Mouse (Mus musculus) urinary bladder, adult 18-20 months (tissue): Measurements from ENCODE around the gene Slc44a5.
"Not testable (repeated sequence)": the region's sequence is repeated elsewhere in the genome, so short reads cannot be mapped to it uniquely, and the experiment has no call there.

Experiments
- DNase-seq, 2 experiments: peaks; one replicate each; pipeline ENCODE4 v3.0.0; 2022; ENCODE audit warnings: low spot score in 2 of 2, mixed read lengths in 2 of 2

Slc44a5 gene

DNA sequence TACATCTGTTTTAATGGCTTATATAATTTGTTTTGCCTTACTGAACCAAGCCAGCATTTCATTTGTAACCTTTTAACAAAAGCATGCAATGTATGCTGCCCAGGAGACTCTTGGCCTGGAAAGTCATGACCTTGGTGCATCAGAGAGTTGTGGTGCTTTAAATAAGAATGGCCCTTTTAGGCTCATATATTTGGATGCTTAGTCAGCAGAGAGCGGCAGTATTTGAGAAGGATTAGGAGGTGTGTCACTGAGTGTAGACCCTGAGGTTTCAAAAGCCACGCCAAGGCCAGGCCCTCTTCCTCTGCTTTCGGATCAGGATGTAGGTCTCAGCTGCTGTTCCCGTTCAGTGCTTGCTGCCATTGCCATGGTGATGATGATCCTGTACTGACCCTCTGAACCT is 3.8 kb upstream of the Slc44a5 start:
- no peak for DNase-seq

DNA sequence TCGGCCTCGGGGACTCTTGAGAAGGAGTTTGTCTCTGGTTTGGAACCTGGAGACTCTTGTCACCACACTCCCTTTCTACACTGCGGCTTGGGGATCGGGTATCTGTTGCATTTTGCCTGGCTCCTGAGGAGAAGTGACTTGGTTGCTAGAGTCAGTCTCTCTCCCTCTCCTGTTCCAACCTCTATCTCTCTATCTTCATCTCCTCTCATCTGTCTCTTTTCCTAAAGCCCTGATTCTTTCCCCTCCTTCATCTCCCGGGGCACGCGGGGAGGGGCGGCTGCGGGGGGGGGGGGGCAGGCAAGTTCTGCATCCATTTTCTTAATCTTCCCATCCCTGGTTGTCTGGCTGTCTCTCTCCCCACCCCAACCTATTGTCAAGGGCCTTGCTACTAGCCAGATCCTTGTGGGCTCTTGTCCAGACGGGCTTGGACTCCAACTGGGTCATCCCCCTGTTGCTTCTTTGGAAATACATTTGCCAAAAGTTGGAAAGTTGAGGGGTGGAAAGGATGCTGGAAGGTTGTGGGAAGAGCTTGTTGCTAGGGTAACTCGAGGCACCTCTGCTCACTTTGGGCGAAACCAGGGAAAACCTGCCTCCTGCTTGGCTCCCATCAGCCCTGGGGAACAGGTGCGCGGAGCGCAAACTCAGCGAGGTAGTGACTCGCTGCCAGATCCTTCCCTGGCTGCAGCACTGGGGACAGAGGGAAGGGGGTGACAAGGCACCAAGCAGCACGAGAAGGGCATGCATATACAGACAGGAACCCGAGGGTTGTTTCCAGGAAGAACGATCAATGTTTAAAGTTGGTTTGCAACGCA is 919 bp downstream of the Slc44a5 start:
- DNase-seq, result no peak

DNA sequence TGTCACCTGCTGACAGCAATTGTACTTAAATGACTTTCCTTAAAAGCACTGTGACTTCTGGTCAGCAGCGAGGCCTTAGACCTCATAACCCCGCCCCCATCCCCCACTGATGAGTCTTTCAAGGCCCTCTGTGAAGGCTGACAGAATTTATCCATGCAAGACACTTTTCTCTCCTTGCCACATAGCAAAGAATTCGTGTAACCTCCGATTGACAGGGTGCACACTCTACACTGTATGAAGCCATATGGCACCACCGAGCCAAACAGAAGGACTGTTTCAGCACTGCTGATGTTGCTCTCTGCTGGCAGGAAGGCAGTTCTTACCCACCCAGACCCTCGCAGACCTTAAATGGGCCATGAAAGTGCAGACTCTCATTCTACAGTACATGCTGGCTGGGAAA is 1.8 kb downstream of the Slc44a5 start:
- no peak for DNase-seq

DNA sequence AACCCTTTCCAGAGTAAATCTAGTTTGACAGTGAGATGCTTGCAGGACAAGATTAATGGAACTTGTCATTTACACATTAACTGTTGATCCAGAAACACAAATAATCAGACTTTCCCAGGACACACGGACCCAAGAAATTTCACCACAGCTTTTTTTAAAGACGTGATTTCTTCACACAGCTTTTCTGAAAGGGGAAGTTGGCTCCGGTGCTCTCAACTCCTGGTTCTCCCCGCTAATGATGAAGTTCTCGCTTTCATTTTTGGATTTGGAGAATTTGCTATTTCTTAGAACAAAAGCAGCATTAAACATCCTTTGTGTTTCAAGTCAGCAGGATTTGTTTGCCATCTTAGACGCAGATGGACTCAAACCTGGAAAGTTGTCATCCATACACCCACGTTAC is 2.6 kb downstream of the Slc44a5 start:
- no peak for DNase-seq

DNA sequence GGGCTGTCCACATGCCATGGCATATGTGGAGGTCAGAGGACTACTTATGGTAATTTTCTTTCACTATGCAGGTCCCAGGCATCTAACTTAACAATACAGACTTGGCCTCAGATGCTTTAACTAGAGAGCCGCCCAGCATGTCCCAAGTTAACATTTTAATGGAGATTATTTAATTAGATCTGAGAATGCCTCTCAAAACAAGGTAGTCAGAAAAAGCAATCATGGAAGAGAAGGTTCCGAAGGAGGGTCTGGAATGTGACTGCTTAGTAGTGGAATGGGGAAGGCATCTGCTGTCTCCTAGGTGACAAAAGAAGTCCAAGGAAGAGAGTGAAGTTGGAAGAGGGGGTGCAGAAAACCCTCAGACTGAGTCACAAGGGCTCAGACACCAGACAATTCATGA is 7.4 kb downstream of the Slc44a5 start:
- no peak for DNase-seq

DNA sequence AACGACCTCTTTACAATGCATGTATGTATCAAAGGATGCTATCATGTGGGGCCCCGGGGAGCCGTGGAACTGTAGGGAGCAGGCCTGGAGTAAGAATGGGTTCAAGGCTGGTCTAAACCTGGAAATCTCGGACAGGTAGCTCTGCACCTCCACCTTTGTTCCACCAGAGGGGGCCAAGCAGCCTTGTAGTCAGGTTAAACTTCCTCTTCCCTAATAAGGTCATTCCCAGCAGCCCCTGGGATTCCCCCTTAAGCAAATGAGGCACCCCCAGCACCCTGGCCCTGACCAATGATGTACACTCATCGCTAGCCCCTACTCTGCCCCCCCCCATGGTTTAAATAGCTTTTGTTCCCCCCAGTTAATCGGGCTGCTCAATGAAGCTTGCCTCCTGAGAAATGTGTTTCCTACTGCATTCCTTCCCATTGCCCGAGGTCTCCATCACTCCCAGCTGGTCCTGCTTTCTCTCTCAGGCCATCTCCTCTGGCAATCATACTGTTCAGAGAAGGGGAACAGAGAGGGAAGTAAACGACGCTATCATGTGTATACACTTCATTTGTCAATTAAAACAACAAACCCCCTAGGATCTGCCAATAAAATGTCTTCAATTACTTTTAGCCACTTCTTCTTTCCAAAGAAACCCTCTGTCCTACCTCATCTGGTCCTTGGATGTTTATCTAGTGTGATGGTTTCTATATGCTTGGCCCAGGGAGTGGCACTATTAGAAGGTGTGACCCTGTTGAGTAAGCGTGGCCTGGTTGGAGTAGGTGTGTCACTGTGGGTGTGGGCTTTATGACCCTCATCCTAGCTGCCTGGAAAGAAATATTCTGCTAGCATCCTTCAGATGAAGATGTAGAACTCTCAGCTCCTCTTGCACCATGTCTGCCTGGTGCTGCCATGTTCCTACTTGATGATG is 11.4 kb downstream of the Slc44a5 start:
- DNase-seq, result no peak

DNA sequence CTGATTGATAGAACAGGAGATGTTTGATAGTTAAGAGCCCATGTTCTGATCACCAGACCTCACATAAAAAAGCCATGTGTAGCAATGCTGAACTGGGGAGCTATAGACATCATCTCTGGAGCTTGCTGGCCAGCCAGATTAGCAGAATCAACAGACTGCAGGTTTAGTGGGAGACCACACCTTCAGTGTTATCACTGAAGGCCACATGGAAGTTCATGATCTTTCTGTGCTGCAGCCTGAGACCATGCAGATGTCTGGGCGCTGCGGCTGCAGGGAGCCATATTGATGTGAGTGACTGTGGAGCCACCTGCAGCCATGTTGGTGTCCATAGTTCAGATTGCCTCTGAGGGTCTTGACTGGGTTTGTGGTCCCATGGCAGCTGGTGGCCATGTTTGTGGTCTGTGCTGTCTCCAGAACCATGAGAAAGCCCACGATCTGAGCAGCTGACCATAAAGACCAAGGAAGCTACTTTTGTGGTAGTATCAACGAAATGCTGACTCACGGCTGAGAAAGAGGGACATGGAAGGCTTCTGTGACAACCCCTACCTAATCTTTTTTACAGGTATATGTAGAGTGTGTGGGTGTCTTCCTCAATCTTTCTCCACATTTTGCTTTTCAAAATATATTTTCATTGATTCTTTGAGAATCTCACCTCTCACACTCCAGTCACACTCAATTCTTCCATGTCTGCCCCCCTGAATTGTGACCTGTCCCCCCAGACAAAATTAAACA is 26.7 kb downstream of the Slc44a5 start:
- no peak for DNase-seq

DNA sequence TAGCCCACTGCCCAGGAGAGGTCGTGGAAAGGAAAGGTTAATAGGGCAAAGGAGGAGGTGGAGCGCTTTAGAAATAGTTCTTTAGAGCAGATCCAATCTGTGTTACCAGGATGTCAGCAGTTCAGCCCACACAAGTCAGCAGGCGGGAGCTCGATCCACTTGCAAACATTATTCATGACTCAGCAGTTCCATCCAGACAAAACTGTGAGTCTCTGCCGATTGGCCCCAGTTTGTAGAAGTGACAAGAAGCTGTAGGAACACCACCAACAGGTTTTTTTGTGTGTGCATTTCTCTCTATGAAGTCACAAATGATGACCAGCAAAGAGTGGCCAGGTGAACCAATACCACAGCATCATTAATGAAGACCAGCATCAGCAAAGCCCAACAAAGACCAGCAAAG is 28.1 kb downstream of the Slc44a5 start:
- DNase-seq, result no peak

DNA sequence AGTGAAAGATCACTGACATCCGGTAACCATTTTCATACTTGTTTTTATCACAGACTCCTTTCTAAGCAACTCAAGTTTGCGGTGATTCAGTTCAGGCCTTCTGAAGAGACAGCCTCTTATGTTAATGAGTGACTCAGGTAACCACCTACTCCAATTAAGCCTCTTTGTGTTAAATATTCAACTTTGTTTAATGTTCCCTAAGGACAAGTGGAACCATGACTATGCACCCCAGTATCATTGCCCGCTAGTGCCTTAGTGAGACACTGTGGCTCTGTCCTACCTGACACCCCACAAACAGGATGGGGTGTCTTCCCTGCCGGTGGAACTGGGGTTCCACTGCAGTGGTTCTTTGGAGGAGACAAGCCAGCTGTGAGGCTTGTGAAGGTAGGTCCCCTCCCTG is 73.6 kb downstream of the Slc44a5 start:
- no peak for DNase-seq

DNA sequence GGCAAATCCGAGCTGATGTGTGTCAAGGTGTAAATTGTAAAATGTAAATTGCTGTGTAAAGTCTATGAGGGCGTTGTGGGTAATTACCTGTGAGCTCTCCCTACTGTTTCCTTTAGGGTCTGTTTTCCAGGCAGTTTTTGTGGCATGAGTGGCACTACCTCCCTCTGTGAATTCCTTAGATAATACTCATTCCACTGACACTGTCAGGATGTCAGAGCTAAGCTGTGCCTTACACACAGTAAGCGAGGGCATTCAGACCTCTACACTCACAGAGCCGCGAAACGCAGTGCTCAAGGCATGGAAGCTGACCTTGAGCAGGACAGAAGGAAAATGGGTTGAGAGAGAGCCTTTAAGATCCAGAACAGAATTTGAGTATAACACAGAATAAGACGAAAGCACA is 80.1 kb downstream of the Slc44a5 start:
- DNase-seq, result no peak

DNA sequence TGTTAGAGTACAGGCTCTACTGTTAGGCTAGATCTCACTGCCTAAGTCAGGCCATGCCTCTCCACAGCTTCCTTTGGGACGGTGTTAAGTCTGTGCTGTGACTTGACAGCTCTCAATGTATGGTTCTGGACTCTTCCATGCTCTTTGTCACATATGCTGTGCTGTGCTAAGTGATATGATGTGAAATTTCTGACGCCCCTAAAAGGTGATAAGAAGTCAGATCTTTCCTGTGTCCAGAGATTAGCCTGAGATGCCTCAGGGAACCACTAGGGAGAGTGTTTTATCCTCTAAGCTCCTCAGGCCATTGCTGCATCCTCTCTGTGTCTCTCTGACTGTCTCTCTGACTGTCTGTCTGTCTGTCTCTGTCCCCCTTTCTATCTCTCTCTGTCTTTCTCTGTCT is 84.2 kb downstream of the Slc44a5 start:
- DNase-seq, result no peak

DNA sequence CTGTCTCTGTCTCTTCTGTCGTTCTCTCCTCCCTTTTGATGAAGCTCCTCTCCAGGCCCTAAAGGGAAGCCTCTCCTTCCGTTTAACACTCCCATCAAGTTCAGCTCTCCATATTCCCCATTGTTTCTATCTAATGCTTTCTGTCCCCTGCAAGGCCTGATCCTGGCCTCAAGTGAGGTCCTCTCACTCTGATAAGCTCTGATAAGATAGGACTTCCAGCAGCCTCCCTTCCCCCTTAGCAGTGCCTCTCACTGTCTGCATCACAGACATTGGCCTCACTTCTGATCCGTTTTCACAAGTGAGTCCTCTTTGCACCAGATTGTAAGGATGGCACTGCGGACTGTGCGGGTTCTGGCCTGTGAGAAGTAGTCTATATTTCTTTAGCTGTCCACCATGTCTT is 85.0 kb downstream of the Slc44a5 start:
- DNase-seq, result no peak

DNA sequence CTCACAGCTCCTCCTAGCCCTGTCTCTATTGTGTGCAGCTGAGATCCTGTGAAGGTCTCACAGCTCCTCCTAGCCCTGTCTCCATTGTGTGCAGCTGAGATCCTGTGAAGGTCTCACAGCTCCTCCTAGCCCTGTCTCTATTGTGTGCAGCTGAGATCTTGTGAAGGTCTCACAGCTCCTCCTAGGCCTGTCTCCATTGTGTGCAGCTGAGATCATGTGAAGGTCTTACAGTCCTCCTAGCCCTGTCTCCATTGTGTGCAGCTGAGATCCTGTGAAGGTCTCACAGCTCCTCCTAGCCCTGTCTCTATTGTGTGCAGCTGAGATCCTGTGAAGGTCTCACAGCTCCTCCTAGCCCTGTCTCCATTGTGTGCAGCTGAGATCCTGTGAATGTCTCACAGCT is 98.8 kb downstream of the Slc44a5 start:
- not testable (repeated sequence) for DNase-seq

DNA sequence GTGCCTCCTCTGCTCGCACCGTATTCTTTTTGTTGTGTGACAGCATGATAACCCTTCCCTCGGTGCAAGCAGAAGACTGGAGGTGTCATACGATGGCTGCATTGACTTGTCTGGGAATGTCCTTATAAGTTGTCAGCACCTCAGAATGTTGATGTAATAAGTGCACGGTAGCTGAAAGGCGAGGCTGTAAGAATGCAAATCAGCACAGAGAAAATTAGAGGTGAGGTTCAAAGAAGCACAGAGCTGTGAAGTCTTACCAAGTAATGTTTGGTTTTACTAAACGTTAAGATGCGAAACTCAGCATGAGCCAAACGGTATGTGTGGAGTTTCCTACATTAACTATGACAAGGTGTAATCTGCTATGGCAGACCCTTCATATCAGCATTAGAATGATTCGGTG is 102.5 kb downstream of the Slc44a5 start:
- DNase-seq, result no peak

DNA sequence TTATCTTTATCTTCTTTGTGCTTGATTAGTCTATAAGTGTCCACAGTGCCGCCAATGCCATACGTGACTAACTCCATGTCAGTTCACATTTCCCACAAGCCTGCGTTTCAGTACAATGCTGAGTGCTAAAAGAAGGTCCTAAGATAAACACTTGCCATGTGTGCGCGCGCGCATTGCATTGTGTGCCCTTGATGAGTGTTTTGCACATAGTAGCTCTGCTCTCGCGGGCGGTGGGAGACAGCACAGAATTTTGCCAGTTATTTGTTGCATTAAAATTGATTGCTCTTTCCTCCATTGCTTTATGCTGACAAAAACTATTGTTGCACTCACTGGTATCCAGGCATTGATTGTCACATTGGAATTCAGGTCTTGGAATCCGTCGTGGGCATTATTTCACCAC is 108.5 kb downstream of the Slc44a5 start:
- DNase-seq, result no peak

DNA sequence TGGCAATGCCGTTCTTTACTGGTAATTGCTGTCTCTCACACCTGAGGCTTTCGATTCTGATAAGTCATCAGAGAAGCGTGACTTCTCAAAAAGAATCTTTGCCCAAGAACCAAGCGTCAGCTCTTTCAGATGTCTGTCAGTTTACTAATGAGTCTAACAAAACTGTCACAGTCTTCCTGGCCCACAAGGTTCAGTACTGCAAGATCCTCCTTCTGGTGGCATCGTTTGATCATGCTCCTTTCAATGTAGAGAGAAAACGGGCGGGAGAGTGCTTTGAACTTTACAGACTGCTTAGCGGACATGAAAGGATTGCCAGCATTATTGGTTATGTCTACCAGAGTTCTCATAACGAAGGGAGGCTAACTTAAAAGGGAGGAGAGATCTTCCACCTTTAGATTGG is 109.0 kb downstream of the Slc44a5 start:
- no peak for DNase-seq

DNA sequence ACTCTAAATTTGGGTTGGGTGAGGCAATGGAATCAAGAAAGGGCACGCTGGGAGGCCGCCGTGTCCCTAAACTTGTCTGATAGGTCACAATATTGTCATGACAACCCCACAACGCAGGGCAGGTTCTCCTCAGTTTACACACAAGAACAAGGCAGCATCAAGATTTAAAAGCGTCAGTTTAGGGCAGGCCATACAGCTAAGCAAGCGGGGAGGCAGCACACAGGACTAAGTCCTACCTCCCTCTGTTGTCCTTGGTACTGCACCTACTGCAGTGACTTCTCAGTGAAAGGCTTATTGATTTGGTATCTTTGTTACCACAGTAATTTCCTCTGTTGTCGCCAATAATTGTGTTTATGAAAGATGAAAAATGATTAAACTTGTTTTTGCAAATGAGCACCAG is 109.7 kb downstream of the Slc44a5 start:
- no peak for DNase-seq

DNA sequence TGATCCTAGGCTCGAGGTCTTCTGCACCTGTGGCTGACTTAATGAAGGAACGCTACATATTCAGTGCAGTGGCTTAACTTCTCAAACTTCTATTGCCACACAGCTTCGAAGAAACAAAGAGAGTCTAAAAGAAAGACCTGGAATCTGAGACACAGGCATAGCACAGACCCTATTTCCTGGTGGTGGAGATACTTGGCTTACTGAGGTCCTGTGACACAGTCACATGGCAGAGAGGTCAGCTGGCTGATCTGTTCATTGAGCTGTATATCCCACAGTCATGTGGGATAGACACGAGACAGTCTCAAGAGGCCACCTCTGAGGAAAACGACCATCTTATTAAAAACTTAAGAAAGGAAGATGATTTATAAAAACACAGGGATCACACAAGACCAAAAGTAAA is 116.8 kb downstream of the Slc44a5 start:
- DNase-seq, result no peak

DNA sequence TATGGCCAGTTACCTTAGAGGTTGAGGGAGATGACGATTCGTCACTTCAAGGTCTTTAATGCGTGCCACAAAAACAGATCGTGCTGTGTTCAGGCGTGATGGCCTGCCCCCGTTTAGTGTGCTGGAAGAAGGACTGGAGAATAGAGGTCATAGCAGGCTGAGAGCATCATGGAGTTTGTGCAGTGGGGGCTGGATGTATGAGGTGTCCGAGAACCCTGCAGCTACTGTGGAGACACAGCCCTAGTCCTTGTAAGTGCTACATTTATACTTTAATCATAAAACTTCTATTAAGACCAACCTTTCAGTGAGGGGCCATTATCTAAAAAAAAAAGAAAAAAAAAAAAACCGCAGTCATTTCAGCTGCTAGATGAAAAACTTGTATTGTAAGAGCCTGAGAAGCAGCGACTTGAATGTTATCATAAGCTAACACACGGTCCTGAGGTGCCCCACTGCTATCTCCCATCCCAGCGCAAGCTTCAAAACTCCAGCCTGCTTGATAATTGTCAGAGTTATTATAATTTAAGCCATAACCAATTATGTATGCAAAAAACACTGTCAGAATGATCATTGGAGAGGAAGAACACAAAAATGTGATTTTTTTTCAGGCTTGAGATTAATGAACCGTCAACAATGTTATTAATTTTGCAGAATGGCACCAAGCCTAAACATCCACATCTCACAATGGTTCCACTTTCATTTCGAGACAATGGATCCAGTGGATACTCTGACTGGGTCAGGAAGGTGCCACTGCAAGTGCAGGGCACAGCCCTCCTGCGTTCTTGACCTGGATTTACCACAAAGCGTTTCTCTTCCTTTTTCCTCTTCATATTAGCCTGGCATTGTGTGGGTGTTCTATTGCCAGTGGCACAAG is 118.5 kb downstream of the Slc44a5 start:
- DNase-seq, result no peak

DNA sequence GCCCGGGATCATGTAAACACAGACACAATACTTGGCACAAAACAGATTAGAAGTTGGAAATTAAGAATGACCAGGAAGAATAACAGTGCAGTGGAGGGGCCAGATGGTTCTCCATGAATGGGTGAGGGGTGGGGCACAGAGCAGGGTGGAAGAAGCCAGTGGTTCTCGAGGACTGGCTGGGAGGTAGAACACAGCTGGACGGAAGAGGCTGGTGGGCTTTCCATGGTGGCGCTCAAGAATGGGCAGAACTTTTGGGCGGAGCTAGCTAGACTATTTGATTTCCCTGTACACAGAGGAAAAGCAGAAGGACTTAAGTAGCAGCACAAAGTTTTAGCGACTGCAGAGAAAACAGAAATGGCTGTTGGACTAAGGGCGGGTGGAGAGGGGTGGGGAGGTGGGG is 119.2 kb downstream of the Slc44a5 start:
- DNase-seq, result no peak

DNA sequence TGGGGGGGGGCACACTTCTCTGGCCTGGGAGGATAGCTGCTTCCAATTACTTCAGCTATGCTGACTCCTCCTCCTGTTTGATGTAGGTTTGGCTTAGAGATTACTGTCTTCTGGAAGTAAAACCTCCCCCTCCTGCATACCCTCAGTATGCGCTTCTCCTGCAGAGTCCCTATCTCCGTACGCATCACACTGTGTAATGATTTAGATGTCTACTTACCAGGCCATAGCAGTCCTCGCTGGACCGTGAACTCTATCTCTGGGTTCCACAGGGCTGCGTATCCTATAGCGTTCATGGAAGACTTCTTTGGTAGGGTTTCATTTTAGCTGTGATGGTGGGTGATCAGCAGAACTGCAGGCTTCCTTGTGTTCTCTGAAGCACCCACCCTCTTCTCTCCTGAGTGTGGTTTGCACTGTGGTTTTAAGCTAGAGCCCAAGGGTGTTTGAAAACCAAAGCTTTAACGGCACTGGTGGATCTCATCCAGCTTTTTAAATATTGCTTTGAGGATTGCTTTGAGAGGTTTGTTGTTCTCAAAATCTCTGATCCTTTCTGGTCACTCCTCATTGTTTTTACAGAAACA is 120.6 kb downstream of the Slc44a5 start:
- DNase-seq, result no peak
